Mouse (Mus musculus) lung, postnatal 10 days (tissue): ENCODE measurements around the gene Mast4.

ENCODE experiments used
- DNase-seq: peaks from one replicate; pipeline ENCODE4 v3.0.0; 2021

Mast4 gene

GRCm38 (mm10) chr13:103037466-103037865, 296.8 kb downstream of the Mast4 start:
- DNase-seq = no peak

- DNase-seq = no peak
Observed at GRCm38 (mm10) chr13:103029377-103029776, 304.9 kb downstream of the Mast4 start.

GRCm38 (mm10) chr13:103027456-103028078, 306.7 kb downstream of the Mast4 start:
- DNase-seq = no peak

- no peak for DNase-seq
Observed at GRCm38 (mm10) chr13:103025461-103025860, 308.8 kb downstream of the Mast4 start.

- DNase-seq = no peak
Observed at GRCm38 (mm10) chr13:103018481-103018880, 315.8 kb downstream of the Mast4 start.

- DNase-seq = no peak
Observed at GRCm38 (mm10) chr13:103017661-103018060, 316.6 kb downstream of the Mast4 start.

- DNase-seq = peak; percentile 18
Observed at GRCm38 (mm10) chr13:103015131-103015750, 319.1 kb downstream of the Mast4 start.

GRCm38 (mm10) chr13:103014631-103015030, 319.7 kb downstream of the Mast4 start:
- DNase-seq = peak; percentile 45

- DNase-seq = no peak
Observed at GRCm38 (mm10) chr13:103014222-103014621, 320.1 kb downstream of the Mast4 start.

GRCm38 (mm10) chr13:103005227-103005626, 329.1 kb downstream of the Mast4 start:
- no peak for DNase-seq

GRCm38 (mm10) chr13:103001831-103002230, 332.5 kb downstream of the Mast4 start:
- no peak for DNase-seq

GRCm38 (mm10) chr13:103000891-103001290, 333.4 kb downstream of the Mast4 start:
- no peak for DNase-seq

- peak; percentile 24 for DNase-seq
Observed at GRCm38 (mm10) chr13:102994098-102994497, 340.2 kb downstream of the Mast4 start.

- no peak for DNase-seq
Observed at GRCm38 (mm10) chr13:102992680-102993423, 341.4 kb downstream of the Mast4 start.

GRCm38 (mm10) chr13:102991928-102992327, 342.4 kb downstream of the Mast4 start:
- no peak for DNase-seq

- DNase-seq = no peak
Observed at GRCm38 (mm10) chr13:102991196-102991595, 343.1 kb downstream of the Mast4 start.

- DNase-seq = no peak
Observed at GRCm38 (mm10) chr13:102990085-102990484, 344.2 kb downstream of the Mast4 start.

GRCm38 (mm10) chr13:102989616-102990015, 344.7 kb downstream of the Mast4 start:
- no peak for DNase-seq

GRCm38 (mm10) chr13:102988976-102989375, 345.3 kb downstream of the Mast4 start:
- DNase-seq = no peak

- no peak for DNase-seq
Observed at GRCm38 (mm10) chr13:102988251-102988895, 345.9 kb downstream of the Mast4 start.

- no peak for DNase-seq
Observed at GRCm38 (mm10) chr13:102984550-102984949, 349.7 kb downstream of the Mast4 start.

- DNase-seq = no peak
Observed at GRCm38 (mm10) chr13:102973853-102974252, 360.4 kb downstream of the Mast4 start.

- DNase-seq = no peak
Observed at GRCm38 (mm10) chr13:102963471-102963870, 370.8 kb downstream of the Mast4 start.
